Mouse (Mus musculus) hindlimb bud, embryonic 11.5 days (tissue): Measurements from ENCODE around the gene Pgm2l1.
A peak's percentile ranks its signal among the peaks of the same experiment; 100 is the strongest.

Source experiments
- DNase-seq: peaks from one replicate; pipeline ENCODE4 v3.0.0-alpha.2; 2012; ENCODE audit warnings: low read depth, low spot score; ENCODE audit errors: extremely low spot score

Gene Pgm2l1

GRCm38 (mm10) chr7:100288622-100289021 is 61.4 kb downstream of the Pgm2l1 start:
- peak; percentile 60 for DNase-seq

DNA sequence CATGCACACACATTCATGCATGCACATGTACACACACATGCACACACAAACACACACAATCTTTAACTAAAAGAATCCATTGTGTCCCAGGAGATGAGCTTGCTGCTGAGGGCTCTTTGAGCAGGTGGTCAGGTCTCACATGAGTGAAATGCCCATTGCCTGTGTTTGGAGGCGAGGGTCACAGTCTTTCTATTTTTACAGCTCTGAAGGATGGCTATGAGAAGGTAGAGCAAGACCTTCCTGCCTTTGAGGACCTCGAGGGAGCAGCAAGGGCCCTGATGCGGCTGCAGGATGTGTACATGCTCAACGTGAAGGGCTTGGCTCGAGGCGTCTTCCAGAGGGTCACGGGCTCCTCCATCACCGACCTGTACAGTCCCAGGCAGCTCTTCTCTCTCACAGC is 66.4 kb downstream of the Pgm2l1 start:
- no peak for DNase-seq

- DNase-seq: no peak
Observed at GRCm38 (mm10) chr7:100295745-100296144, 68.6 kb downstream of the Pgm2l1 start.

- no peak for DNase-seq
Observed at GRCm38 (mm10) chr7:100296699-100297098, 69.5 kb downstream of the Pgm2l1 start.

GRCm38 (mm10) chr7:100298861-100299510 is 71.8 kb downstream of the Pgm2l1 start:
- DNase-seq: no peak

GRCm38 (mm10) chr7:100301390-100301789 is 74.2 kb downstream of the Pgm2l1 start:
- no peak for DNase-seq

DNA sequence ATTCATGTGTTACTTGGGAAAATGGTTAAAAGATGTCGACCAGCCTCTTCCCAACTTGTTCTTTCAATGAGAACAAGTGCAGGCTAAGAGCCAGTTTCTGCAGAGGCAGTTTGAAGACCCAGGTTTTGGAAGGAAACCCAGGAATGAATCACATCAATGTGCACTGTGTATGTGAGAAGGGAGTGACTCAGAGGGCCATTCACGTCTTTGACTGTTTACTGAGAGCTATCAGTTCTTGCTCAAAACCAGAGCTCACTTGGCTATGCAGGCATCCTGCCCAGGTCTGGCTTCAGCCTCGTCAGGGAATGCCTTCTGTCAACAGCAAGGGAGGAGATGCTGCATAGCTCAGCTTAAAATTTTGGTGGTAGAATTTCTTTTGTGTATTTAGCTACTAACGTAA is 75.1 kb downstream of the Pgm2l1 start:
- no peak for DNase-seq

DNA sequence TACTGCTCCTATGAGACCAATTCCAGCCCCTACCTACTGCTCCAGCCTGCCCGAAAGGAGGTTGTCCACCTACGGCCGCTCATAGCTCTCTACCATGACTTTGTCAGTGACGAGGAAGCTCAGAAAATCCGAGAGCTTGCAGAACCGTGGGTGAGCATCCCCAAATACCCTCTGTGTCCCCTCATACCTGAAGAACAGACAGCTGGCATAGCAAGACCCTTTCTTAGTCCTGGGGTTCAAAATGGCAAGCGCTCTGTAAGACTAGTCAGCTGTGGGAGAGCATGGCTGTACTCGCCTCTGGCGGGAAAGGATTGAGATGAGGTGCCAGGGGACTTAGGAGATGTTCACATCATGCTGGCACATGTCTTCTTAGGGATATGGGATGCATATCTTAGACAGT is 78.7 kb downstream of the Pgm2l1 start:
- DNase-seq: no peak

GRCm38 (mm10) chr7:100307872-100308653 is 80.9 kb downstream of the Pgm2l1 start:
- no peak for DNase-seq

- DNase-seq: no peak
Observed at GRCm38 (mm10) chr7:100309216-100309615, 82.0 kb downstream of the Pgm2l1 start.

- DNase-seq: no peak
Observed at GRCm38 (mm10) chr7:100309679-100310078, 82.5 kb downstream of the Pgm2l1 start.

DNA sequence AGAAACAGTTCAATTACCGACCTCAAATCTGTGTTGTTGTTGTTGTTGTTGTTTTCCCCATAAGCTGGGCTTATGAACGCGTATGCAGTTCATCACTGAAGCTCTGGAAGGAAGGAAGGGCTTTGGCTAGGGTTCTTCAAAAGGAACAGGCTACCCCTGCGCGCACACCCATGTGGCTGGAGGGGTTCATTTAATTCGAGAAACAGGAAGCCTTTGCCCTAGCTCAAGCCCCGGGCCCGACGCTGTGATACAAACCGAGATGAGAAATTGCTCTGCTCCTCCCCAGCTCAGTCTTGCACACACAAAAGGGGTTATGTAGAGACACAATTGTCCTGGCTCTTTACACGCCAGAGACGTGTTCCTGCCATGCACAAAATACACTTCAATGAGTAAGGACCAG is 83.1 kb downstream of the Pgm2l1 start:
- DNase-seq: no peak

- DNase-seq: no peak
Observed at GRCm38 (mm10) chr7:100312716-100313115, 85.5 kb downstream of the Pgm2l1 start.

- DNase-seq: no peak
Observed at GRCm38 (mm10) chr7:100316924-100317323, 89.7 kb downstream of the Pgm2l1 start.

DNA sequence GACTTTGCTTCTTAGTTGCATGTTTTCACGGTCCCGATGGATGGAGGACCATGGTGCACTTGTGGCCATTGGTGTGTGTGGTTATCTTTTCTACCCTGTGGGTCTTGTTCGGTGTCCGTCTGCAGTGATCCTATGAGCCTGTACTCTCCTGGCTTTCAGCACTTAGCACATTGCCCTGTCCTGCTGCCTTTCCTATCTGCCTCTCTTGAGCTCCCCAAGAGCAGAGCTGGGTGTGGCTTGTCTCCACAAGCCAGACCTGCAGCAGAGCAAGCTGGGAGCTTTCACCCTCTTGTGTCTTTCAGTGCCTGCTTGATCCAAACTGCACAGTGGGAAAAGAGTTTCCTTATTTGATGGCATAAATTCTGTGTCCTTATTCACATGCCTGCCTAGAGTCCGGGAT is 90.3 kb downstream of the Pgm2l1 start:
- no peak for DNase-seq

GRCm38 (mm10) chr7:100323721-100324120 is 96.5 kb downstream of the Pgm2l1 start:
- no peak for DNase-seq

GRCm38 (mm10) chr7:100325482-100325881 is 98.3 kb downstream of the Pgm2l1 start:
- DNase-seq: no peak

DNA sequence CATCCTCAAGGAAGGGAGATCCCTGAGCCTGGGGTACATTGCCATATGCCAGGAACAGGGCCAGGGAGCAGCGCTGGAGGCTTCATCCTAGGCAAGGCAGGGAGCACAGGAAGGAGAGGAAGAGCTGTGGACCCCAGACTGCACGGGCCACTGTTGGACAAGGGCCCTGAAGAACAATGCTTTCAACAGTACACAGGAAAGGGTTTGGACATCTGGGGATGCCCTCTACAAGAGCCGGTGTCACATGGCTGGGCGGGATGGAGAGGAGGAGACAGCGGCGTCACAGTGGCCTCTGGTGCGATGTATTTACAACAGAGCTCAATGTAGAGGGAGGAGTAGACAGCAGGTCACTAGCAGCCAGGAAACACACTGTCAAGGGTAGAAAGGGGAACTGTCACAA is 100.3 kb downstream of the Pgm2l1 start:
- no peak for DNase-seq
